Mouse (Mus musculus) heart, embryonic 11.5 days (tissue): ENCODE results near the gene Grk5. TPM values are rescaled to one million over a fixed set of nuclear protein-coding genes. Genes with fewer than 3 reads are reported as not detected.

Source experiments
- ATAC-seq: fragments of 200-750 bp; cut with Nextera tagmentation; replicated peaks from 2 replicates; pipeline ENCODE4 v1.8.0; 2017; ENCODE audit warnings: moderate library complexity; ENCODE audit not compliant: insufficient number of reproducible peaks, low FRiP score, low TSS enrichment
- H3K27ac ChIP-seq: fragments of 300-500 bp; sonication (generic); 2 replicates; pipeline ENCODE4 v1.5.1; 2014; ENCODE audit warnings: mild to moderate bottlenecking, low read depth, low read length
- H3K27me3 ChIP-seq: fragments of 300-500 bp; sonication (generic); 2 replicates; pipeline ENCODE4 v1.6.1; 2014; ENCODE audit warnings: mild to moderate bottlenecking, low read length, mixed read lengths; ENCODE audit not compliant: control insufficient read depth, insufficient read depth
- H3K36me3 ChIP-seq: fragments of 300-500 bp; sonication (generic); 2 replicates; pipeline ENCODE4 v1.6.1; 2014; ENCODE audit warnings: mild to moderate bottlenecking, low read length, moderate library complexity, mixed read lengths; ENCODE audit not compliant: control insufficient read depth, insufficient read depth
- H3K4me1 ChIP-seq: fragments of 300-500 bp; sonication (generic); 2 replicates; pipeline ENCODE4 v1.6.1; 2014; ENCODE audit warnings: low read length; ENCODE audit not compliant: control insufficient read depth, insufficient read depth
- H3K4me2 ChIP-seq: fragments of 300-500 bp; sonication (generic); 2 replicates; pipeline ENCODE4 v1.6.1; 2014; ENCODE audit warnings: mild to moderate bottlenecking, moderate library complexity
- H3K4me3 ChIP-seq: fragments of 300-500 bp; sonication (generic); 2 replicates; pipeline ENCODE4 v1.5.1; 2014; ENCODE audit warnings: low read depth, low read length
- H3K9ac ChIP-seq: fragments of 300-500 bp; sonication (generic); 2 replicates; pipeline ENCODE4 v1.6.1; 2014; ENCODE audit warnings: mild to moderate bottlenecking, low read depth, low read length, moderate library complexity
- H3K9me3 ChIP-seq: fragments of 300-500 bp; sonication (generic); replicated peaks from 2 replicates; pipeline ENCODE4 v1.6.1; 2016; ENCODE audit warnings: low read length; ENCODE audit not compliant: control insufficient read depth
- WGBS: fragments of 180-500 bp; shearing (Covaris S2); extraction: QIAGEN DNeasy Blood & Tissue Kit; methylation state at CpG from one replicate; pipeline ENCODE4 v1.1.7; 2014; ENCODE audit not compliant: insufficient replicate concordance; 5-methylcytosine and 5-hydroxymethylcytosine counted together
- polyA plus RNA-seq: library from polyadenylated mRNA; unstranded; fragments of >200 nt; fragmentation: Nextera tagmentation; extraction: Ambion mirVana; gene quantifications from 2 replicates; pipeline ENCODE4 v1.2.1, GENCODE M21; 2014

The Grk5 gene
- polyA plus RNA-seq, 1 experiment from 2014 or later: 4.9 TPM

- H3K4me2 ChIP-seq: peak overlapping the region; percentile 79
- no peaks in the 10 kb centered on the region for H3K27me3 ChIP-seq
- ATAC-seq: no peak
- WGBS: 20% methylated on average over 4 of the region's 4 CpGs
- H3K9ac ChIP-seq: peak overlapping the region; percentile 86
- H3K4me1 ChIP-seq: peaks cover 7% of the 10 kb centered on the region; the same call in 1 of the 2 replicates
- H3K36me3 ChIP-seq: peaks cover 11% of the 10 kb centered on the region; the same call in 1 of the 2 replicates
- H3K4me3 ChIP-seq: peak overlapping the region; percentile 79
- H3K27ac ChIP-seq: peak overlapping the region; percentile 85
- H3K9me3 ChIP-seq: no peaks in the 10 kb centered on the region
Measured at GRCm38 (mm10) chr19:60873501-60873900, 16.0 kb upstream of the Grk5 start.

- H3K27me3 ChIP-seq: no peaks in the 10 kb centered on the region
- H3K4me3 ChIP-seq: peak within 1 kb of the TSS; percentile 79
- peaks cover 6% of the 10 kb centered on the region; the same call in 1 of the 2 replicates for H3K36me3 ChIP-seq
- H3K27ac ChIP-seq: peak within 1 kb of the TSS; percentile 85
- H3K9ac ChIP-seq: peak within 1 kb of the TSS; percentile 86
- under 1% methylated on average over 28 of the region's 28 CpGs for WGBS
- peak within 1 kb of the TSS; percentile 79 for H3K4me2 ChIP-seq
- peak; percentile 99 for ATAC-seq
- H3K4me1 ChIP-seq: peaks cover 7% of the 10 kb centered on the region; the same call in 1 of the 2 replicates
- no peaks in the 10 kb centered on the region for H3K9me3 ChIP-seq
Measured at GRCm38 (mm10) chr19:60874064-60874694, 15.4 kb upstream of the Grk5 start, which contains the start of gene Prdx3. Gene Prdx3, minus strand, starts transcription at chr19:60874556.

- Histone ChIP-seq H3K27ac (no peak overlapping the region), H3K36me3 (no peaks in the 10 kb centered on the region), H3K4me1 (no peaks in the 10 kb centered on the region), H3K4me2 (no peak overlapping the region), H3K27me3 (no peaks in the 10 kb centered on the region), H3K9ac (no peak overlapping the region), H3K9me3 (no peaks in the 10 kb centered on the region), H3K4me3 (no peak overlapping the region)
- 10% methylated on average over 3 of the region's 3 CpGs for WGBS
- no peak for ATAC-seq
Measured at GRCm38 (mm10) chr19:60883129-60883528, 6.4 kb upstream of the Grk5 start.

- no peak overlapping the region for H3K9ac ChIP-seq
- 53% methylated on average over 2 of the region's 2 CpGs for WGBS
- H3K27me3 ChIP-seq: no peaks in the 10 kb centered on the region
- no peaks in the 10 kb centered on the region for H3K36me3 ChIP-seq
- ATAC-seq: no peak
- H3K9me3 ChIP-seq: no peaks in the 10 kb centered on the region
- no peak overlapping the region for H3K4me3 ChIP-seq
- H3K4me2 ChIP-seq: no peak overlapping the region
- H3K27ac ChIP-seq: no peak overlapping the region
- peaks cover 15% of the 10 kb centered on the region for H3K4me1 ChIP-seq
Measured at GRCm38 (mm10) chr19:60887637-60888036, 1.9 kb upstream of the Grk5 start.

- ATAC-seq: 0 out of 2 replicates have a peak, but pooled peaks have one; percentile 46
Measured at GRCm38 (mm10) chr19:60889101-60889713, 342 bp upstream of the Grk5 start.

GRCm38 (mm10) chr19:60890391-60891122 is 1.0 kb downstream of the Grk5 start:
- ATAC-seq: peak; percentile 29; the same call in 1 of the 2 replicates
- under 1% methylated on average over 40 of the region's 41 CpGs for WGBS
- Histone ChIP-seq H3K4me2 (peak overlapping the region; percentile 85), H3K9ac (peak overlapping the region; percentile 89), H3K4me3 (peak overlapping the region; percentile 81), H3K9me3 (no peaks in the 10 kb centered on the region), H3K36me3 (no peaks in the 10 kb centered on the region), H3K27ac (peak overlapping the region; percentile 93), H3K4me1 (peaks cover 21% of the 10 kb centered on the region), H3K27me3 (no peaks in the 10 kb centered on the region)

More at GRCm38 (mm10) chr19:60889101-60889713, 342 bp upstream of the Grk5 start:
- Histone ChIP-seq H3K4me2 (peak overlapping the region; percentile 85), H3K27me3 (no peaks in the 10 kb centered on the region), H3K4me3 (peak overlapping the region; percentile 81), H3K9ac (peak overlapping the region; percentile 89), H3K27ac (peak overlapping the region; percentile 93), H3K4me1 (peaks cover 15% of the 10 kb centered on the region), H3K36me3 (no peaks in the 10 kb centered on the region), H3K9me3 (no peaks in the 10 kb centered on the region)
- 7% methylated on average over 17 of the region's 17 CpGs for WGBS

- H3K36me3 ChIP-seq: no peaks in the 10 kb centered on the region
- peaks cover 21% of the 10 kb centered on the region for H3K4me1 ChIP-seq
- no peaks in the 10 kb centered on the region for H3K9me3 ChIP-seq
- no peak for ATAC-seq
- 0 out of 2 replicates have a peak overlapping the region, but pooled peaks have one; percentile 34 for H3K9ac ChIP-seq
- H3K4me2 ChIP-seq: peak overlapping the region; percentile 85
- H3K4me3 ChIP-seq: peak overlapping the region; percentile 81
- no peaks in the 10 kb centered on the region for H3K27me3 ChIP-seq
- 15% methylated on average over 5 of the region's 5 CpGs for WGBS
- H3K27ac ChIP-seq: no peak overlapping the region
Measured at GRCm38 (mm10) chr19:60891123-60891470, 1.5 kb downstream of the Grk5 start.

- 34% methylated on average over 1 of the region's 1 CpGs for WGBS
- Histone ChIP-seq H3K36me3 (no peaks in the 10 kb centered on the region), H3K4me3 (peak overlapping the region; percentile 81; the same call in 1 of the 2 replicates), H3K4me2 (peak overlapping the region; percentile 85), H3K27ac (no peak overlapping the region), H3K9me3 (no peaks in the 10 kb centered on the region), H3K4me1 (peaks cover 21% of the 10 kb centered on the region), H3K27me3 (no peaks in the 10 kb centered on the region), H3K9ac (no peak overlapping the region)
- ATAC-seq: no peak
Measured at GRCm38 (mm10) chr19:60891934-60892547, 2.5 kb downstream of the Grk5 start.
